Mouse (Mus musculus) liver, embryonic 15.5 days (tissue): ENCODE results near the gene Wwox. TPM values are rescaled to one million over a fixed set of nuclear protein-coding genes. Genes with fewer than 3 reads are reported as not detected.

ENCODE experiments used
- ATAC-seq: fragments of 200-750 bp; cut with Nextera tagmentation; 2 replicates; pipeline ENCODE4 v1.8.0; 2017; ENCODE audit warnings: moderate number of reproducible peaks, mild to moderate bottlenecking, moderate library complexity; ENCODE audit not compliant: insufficient read depth
- H3K27ac ChIP-seq: fragments of 300-500 bp; sonication (generic); replicated peaks from 2 replicates; pipeline ENCODE4 v1.5.1; 2015; ENCODE audit warnings: mild to moderate bottlenecking, inconsistent platforms
- H3K27me3 ChIP-seq: fragments of 300-500 bp; sonication (generic); 2 replicates; pipeline ENCODE4 v1.6.1; 2015; ENCODE audit warnings: mild to moderate bottlenecking, inconsistent platforms
- H3K36me3 ChIP-seq: fragments of 300-500 bp; sonication (generic); replicated peaks from 2 replicates; pipeline ENCODE4 v1.6.1; 2015; ENCODE audit warnings: moderate library complexity, mild to moderate bottlenecking, inconsistent platforms
- H3K4me1 ChIP-seq: fragments of 300-500 bp; sonication (generic); replicated peaks from 2 replicates; pipeline ENCODE4 v1.6.1; 2015; ENCODE audit warnings: inconsistent platforms
- H3K4me2 ChIP-seq: fragments of 300-500 bp; sonication (generic); 2 replicates; pipeline ENCODE4 v1.6.1; 2015; ENCODE audit warnings: moderate library complexity, mild to moderate bottlenecking, inconsistent platforms
- H3K4me3 ChIP-seq: fragments of 300-500 bp; sonication (generic); replicated peaks from 2 replicates; pipeline ENCODE4 v1.5.1; 2015; ENCODE audit warnings: mild to moderate bottlenecking, inconsistent platforms
- H3K9ac ChIP-seq: fragments of 300-500 bp; sonication (generic); 2 replicates; pipeline ENCODE4 v1.6.1; 2015; ENCODE audit warnings: moderate library complexity, mild to moderate bottlenecking, inconsistent platforms
- H3K9me3 ChIP-seq: fragments of 300-500 bp; sonication (generic); replicated peaks from 2 replicates; pipeline ENCODE4 v1.6.1; 2016; ENCODE audit warnings: inconsistent platforms
- WGBS: fragments of 180-500 bp; shearing (Covaris S2); methylation state at CpG from one replicate; pipeline ENCODE4 v1.1.7; 2015; ENCODE audit warnings: mixed read lengths; ENCODE audit not compliant: insufficient replicate concordance; 5-methylcytosine and 5-hydroxymethylcytosine counted together
- polyA plus RNA-seq: library from polyadenylated mRNA; unstranded; fragments of >200 nt; fragmentation: Nextera tagmentation; extraction: Ambion mirVana; gene quantifications from 2 replicates; pipeline ENCODE4 v1.2.1, GENCODE M21; 2015

The Wwox gene
- polyA plus RNA-seq, 1 experiment from 2014 or later = 3.5 TPM

- Histone ChIP-seq H3K9ac (no peak overlapping the region), H3K9me3 (no peaks in the 10 kb centered on the region), H3K4me1 (no peaks in the 10 kb centered on the region), H3K4me3 (no peak overlapping the region), H3K4me2 (no peak overlapping the region), H3K36me3 (no peaks in the 10 kb centered on the region), H3K27me3 (no peaks in the 10 kb centered on the region), H3K27ac (no peak overlapping the region)
- no peak for ATAC-seq
- 68% methylated on average over 9 of the region's 9 CpGs for whole genome bisulfite sequencing
These were observed 187.4 kb downstream of the Wwox start for GRCm38 (mm10) chr8:114626897-114627296.

- WGBS = 45% methylated on average over 7 of the region's 7 CpGs
- Histone ChIP-seq H3K9ac (no peak overlapping the region), H3K4me1 (no peaks in the 10 kb centered on the region), H3K9me3 (no peaks in the 10 kb centered on the region), H3K27ac (no peak overlapping the region), H3K36me3 (no peaks in the 10 kb centered on the region), H3K4me3 (no peak overlapping the region), H3K4me2 (no peak overlapping the region), H3K27me3 (no peaks in the 10 kb centered on the region)
- ATAC-seq = no peak
These were observed 190.3 kb downstream of the Wwox start for GRCm38 (mm10) chr8:114629719-114630118.

- no peaks in the 10 kb centered on the region for H3K27me3 ChIP-seq
- no peaks in the 10 kb centered on the region for H3K4me1 ChIP-seq
- no peak for ATAC-seq
- H3K4me2 ChIP-seq = no peak overlapping the region
- H3K9me3 ChIP-seq = no peaks in the 10 kb centered on the region
- no peak overlapping the region for H3K9ac ChIP-seq
- no peak overlapping the region for H3K4me3 ChIP-seq
- H3K27ac ChIP-seq = no peak overlapping the region
- 69% methylated on average over 6 of the region's 6 CpGs for WGBS
- H3K36me3 ChIP-seq = no peaks in the 10 kb centered on the region
These were observed 191.6 kb downstream of the Wwox start for GRCm38 (mm10) chr8:114631087-114631486.

DNA sequence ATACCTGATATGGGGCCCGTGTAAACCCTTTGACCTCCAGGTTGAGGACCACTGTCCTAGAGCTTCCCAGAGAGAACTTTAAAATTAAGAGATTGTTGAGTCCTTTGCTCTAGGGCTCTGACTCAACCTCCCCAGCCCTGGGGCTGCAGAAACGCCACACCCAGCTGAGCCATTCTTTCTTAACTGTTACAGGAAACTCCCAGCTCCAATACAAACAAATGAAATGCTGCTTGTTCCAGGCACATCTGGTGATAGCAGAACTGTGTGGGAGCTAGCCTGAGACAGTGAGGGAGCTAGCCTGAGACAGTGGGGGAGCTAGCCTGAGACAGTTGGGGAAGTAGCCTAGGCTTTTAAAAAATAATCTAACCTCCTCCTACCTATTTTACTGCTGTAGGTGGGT, 194.7 kb downstream of the Wwox start:
- Histone ChIP-seq H3K27ac (no peak overlapping the region), H3K4me1 (no peaks in the 10 kb centered on the region), H3K27me3 (no peaks in the 10 kb centered on the region), H3K4me3 (no peak overlapping the region), H3K9ac (no peak overlapping the region), H3K4me2 (no peak overlapping the region), H3K9me3 (no peaks in the 10 kb centered on the region), H3K36me3 (no peaks in the 10 kb centered on the region)
- WGBS = 58% methylated on average over 2 of the region's 2 CpGs
- ATAC-seq = no peak

DNA sequence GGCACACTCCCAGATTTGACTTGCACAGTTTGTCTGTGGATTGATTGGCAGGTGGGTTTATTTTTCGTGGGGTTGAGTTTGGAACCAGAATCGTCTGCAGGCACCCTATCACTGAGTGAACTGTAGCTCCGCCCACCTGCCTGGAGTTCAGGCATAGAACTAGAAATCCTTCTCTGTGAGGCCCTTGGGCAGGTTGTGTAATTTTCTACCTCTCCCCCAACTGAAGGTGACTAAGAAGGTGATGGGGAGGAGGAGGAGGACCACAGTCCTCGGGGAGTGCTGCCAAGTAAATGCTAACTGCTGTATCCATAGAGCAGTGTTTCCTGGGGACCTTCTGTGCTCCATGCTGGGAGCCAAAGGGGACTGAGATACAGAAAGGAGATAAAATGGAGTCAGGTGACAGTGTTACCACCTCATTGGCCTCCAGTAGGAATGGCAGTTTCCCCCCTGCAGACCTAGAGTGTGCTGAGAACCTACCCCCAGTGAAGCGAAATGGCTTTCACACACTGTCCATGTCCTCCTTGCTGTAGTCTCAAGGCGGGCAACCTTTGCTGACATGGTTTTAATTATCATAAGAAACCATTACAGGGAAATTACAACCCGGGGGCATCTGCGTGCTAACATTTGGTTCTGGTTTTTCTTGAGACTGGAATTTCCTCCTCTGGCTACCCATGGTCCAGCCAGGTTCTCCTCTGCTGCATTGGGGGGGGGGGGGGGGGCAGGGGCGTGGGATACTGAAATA, 195.4 kb downstream of the Wwox start:
- Histone ChIP-seq H3K9ac (no peak overlapping the region), H3K36me3 (no peaks in the 10 kb centered on the region), H3K27me3 (no peaks in the 10 kb centered on the region), H3K4me1 (no peaks in the 10 kb centered on the region), H3K9me3 (no peaks in the 10 kb centered on the region), H3K27ac (no peak overlapping the region), H3K4me2 (no peak overlapping the region), H3K4me3 (no peak overlapping the region)
- WGBS = 55% methylated on average over 9 of the region's 9 CpGs
- ATAC-seq = no peak

DNA sequence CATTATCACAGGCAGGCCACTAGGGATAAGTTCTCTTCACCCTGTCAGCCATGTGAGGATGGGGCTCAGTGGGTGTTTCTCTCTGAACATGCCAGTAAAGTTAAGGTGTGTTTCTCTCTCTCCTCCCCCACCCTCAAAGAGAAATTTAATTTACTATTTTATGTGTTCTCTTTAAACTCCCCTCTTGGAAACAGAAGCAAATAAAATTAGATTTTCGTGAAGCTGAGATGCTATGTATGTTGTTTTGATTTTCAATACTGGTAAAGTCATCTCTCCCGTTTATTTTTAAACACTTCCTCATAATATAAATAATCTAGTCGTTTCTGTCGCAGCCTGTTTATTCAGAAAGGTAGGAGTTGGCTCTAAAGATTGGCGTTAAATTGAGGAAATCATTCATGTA, 196.9 kb downstream of the Wwox start:
- 36% methylated on average over 5 of the region's 5 CpGs for WGBS
- no peak for ATAC-seq

DNA sequence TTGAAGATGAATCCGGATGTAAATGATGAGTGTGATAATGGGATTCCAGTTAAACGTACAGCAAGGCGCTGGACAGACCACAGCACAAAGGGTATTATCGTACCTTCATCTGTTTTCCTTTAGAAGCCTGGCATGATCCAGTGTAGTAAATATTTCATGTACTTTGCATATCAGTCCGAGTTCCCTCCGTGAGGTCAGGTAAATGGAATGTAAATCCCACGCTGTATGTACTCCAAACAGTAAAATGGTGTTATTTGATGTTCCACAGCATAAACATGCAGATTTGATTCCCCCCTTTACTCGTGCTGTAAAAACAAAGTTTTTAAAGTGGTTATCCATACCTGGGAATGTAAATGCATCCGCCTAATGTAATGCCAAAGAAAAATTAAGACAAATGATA, 202.4 kb downstream of the Wwox start:
- 70% methylated on average over 9 of the region's 9 CpGs for WGBS
- H3K4me2 ChIP-seq = no peak overlapping the region
- no peaks in the 10 kb centered on the region for H3K4me1 ChIP-seq
- H3K4me3 ChIP-seq = no peak overlapping the region
- no peaks in the 10 kb centered on the region for H3K9me3 ChIP-seq
- H3K36me3 ChIP-seq = no peaks in the 10 kb centered on the region
- no peaks in the 10 kb centered on the region for H3K27me3 ChIP-seq
- ATAC-seq = no peak
- no peak overlapping the region for H3K27ac ChIP-seq
- H3K9ac ChIP-seq = no peak overlapping the region

More for the DNA sequence above, 196.9 kb downstream of the Wwox start:
- no peaks in the 10 kb centered on the region for H3K4me1 ChIP-seq
- H3K36me3 ChIP-seq = no peaks in the 10 kb centered on the region
- H3K4me3 ChIP-seq = no peak overlapping the region
- no peaks in the 10 kb centered on the region for H3K9me3 ChIP-seq
- H3K9ac ChIP-seq = no peak overlapping the region
- no peak overlapping the region for H3K27ac ChIP-seq
- no peak overlapping the region for H3K4me2 ChIP-seq
- H3K27me3 ChIP-seq = no peaks in the 10 kb centered on the region

GRCm38 (mm10) chr8:114650789-114651188, 211.3 kb downstream of the Wwox start:
- H3K4me1 ChIP-seq = no peaks in the 10 kb centered on the region
- no peaks in the 10 kb centered on the region for H3K9me3 ChIP-seq
- no peaks in the 10 kb centered on the region for H3K27me3 ChIP-seq
- H3K4me3 ChIP-seq = no peak overlapping the region
- H3K36me3 ChIP-seq = no peaks in the 10 kb centered on the region
- no peak overlapping the region for H3K27ac ChIP-seq
- no peak overlapping the region for H3K9ac ChIP-seq
- ATAC-seq = no peak
- no peak overlapping the region for H3K4me2 ChIP-seq
- WGBS = 78% methylated on average over 14 of the region's 14 CpGs

- no peak for ATAC-seq
- no peak overlapping the region for H3K4me2 ChIP-seq
- 51% methylated on average over 4 of the region's 4 CpGs for WGBS
- H3K9ac ChIP-seq = no peak overlapping the region
- no peak overlapping the region for H3K27ac ChIP-seq
- H3K27me3 ChIP-seq = no peaks in the 10 kb centered on the region
- no peaks in the 10 kb centered on the region for H3K4me1 ChIP-seq
- H3K9me3 ChIP-seq = no peaks in the 10 kb centered on the region
- no peaks in the 10 kb centered on the region for H3K36me3 ChIP-seq
- H3K4me3 ChIP-seq = no peak overlapping the region
These were observed 218.3 kb downstream of the Wwox start for GRCm38 (mm10) chr8:114657789-114658188.

DNA sequence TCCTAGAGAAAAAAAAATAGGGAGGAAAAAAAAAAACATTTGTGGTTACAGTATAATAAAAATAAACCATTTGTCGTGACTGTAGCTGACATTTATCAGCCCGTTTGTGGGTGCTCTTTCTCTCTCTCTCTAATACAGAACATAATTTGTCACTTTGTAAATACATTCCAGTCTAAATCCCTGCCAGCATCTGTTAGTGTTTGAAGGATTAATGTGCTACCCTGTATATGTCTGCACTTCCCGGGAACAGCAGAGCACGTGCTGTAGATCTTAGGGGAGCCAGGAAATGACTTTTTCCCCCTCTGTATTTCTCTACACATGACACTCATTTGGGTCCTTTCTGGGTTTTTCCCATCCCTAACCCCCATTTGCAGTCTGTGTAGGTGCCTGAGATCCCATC, 219.0 kb downstream of the Wwox start:
- ATAC-seq = no peak
- no peak overlapping the region for H3K4me3 ChIP-seq
- H3K9ac ChIP-seq = no peak overlapping the region
- H3K4me2 ChIP-seq = no peak overlapping the region
- WGBS = 57% methylated on average over 4 of the region's 4 CpGs
- H3K4me1 ChIP-seq = no peaks in the 10 kb centered on the region
- H3K9me3 ChIP-seq = no peaks in the 10 kb centered on the region
- H3K27me3 ChIP-seq = no peaks in the 10 kb centered on the region
- no peaks in the 10 kb centered on the region for H3K36me3 ChIP-seq
- H3K27ac ChIP-seq = no peak overlapping the region

DNA sequence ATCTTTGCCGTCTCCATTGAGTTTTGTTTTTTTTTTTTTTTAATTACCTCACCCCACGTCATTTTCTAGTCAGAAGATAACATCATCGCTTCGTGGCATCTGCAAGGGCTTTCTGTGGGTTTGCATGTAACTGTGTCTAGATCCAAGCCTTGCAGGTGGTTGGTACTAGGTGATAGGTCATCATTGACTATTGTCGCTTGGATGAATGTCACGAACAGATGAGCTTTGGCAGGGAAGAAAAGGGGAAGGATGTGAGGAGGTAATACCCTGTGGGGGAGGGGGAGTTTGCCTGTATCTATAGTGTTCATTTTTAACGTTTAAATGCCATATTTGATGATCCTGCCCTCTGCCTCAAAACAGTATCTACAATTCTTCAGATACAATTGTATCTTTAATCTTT, 223.6 kb downstream of the Wwox start:
- Histone ChIP-seq H3K36me3 (no peaks in the 10 kb centered on the region), H3K9ac (no peak overlapping the region), H3K9me3 (no peaks in the 10 kb centered on the region), H3K4me3 (no peak overlapping the region), H3K4me2 (no peak overlapping the region), H3K27ac (no peak overlapping the region), H3K27me3 (no peaks in the 10 kb centered on the region), H3K4me1 (no peaks in the 10 kb centered on the region)
- no peak for ATAC-seq
- 33% methylated on average over 7 of the region's 7 CpGs for WGBS

DNA sequence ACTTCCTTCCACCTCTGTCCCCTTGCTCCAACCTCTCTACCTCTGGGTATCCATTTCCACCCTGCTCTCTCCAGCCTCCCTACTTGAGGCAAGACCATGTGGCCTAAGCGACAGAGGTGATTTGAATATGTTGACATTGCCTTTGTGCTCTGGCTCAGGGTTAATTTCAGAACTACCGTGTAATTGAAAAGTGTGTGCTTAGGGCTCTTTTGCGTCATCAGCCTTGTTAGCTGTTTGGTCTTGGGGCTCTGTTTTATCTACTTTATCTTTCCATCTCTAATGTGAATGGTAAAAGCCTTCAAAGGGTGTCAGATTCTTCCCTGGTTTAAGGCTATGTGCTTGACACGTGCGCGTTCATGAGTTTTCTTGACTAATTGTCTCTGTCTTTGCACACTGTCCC, 226.1 kb downstream of the Wwox start:
- Histone ChIP-seq H3K9me3 (no peaks in the 10 kb centered on the region), H3K4me3 (no peak overlapping the region), H3K36me3 (no peaks in the 10 kb centered on the region), H3K27me3 (no peaks in the 10 kb centered on the region), H3K4me1 (no peaks in the 10 kb centered on the region), H3K27ac (no peak overlapping the region), H3K4me2 (no peak overlapping the region), H3K9ac (no peak overlapping the region)
- WGBS = 75% methylated on average over 6 of the region's 6 CpGs
- no peak for ATAC-seq
